Mouse (Mus musculus): ENCODE results near the gene Rtbdn. TPM values are rescaled to one million over a fixed set of nuclear protein-coding genes. Genes with fewer than 3 reads are reported as not detected.

The Rtbdn gene
- polyA plus RNA-seq, 1 experiment from 2014 or later, result 1.8 TPM

Small RNAs within 50 kb of the gene (microRNA-seq; reads per million reads assigned to microRNA genes)
- gene Gm24197, result not detected

Other genes starting within 250 kb of the Rtbdn start
- 1.9 and 2.1 TPM in 2 replicates for gene Lyl1, start 245.5 kb upstream of the Rtbdn start, polyA plus RNA-seq (2015; fragmentation: Nextera tagmentation; extraction: Ambion mirVana)
- 3.7 and 3.8 TPM in 2 replicates for gene G430095P16Rik, start 224.0 kb upstream of the Rtbdn start, polyA plus RNA-seq (2015; fragmentation: Nextera tagmentation; extraction: Ambion mirVana)
- 127 and 145 TPM in 2 replicates for gene Nfix, start 146.6 kb upstream of the Rtbdn start, polyA plus RNA-seq (2015; fragmentation: Nextera tagmentation; extraction: Ambion mirVana)
- gene Dand5, start 124.2 kb upstream of the Rtbdn start, polyA plus RNA-seq (2015; fragmentation: Nextera tagmentation; extraction: Ambion mirVana), result 7.3 and 8.2 TPM in 2 replicates
- 42.6 and 47.0 TPM in 2 replicates for gene Gadd45gip1, start 115.5 kb upstream of the Rtbdn start, polyA plus RNA-seq (2015; fragmentation: Nextera tagmentation; extraction: Ambion mirVana)
- 93.9 and 114 TPM in 2 replicates for gene Rad23a, start 106.3 kb upstream of the Rtbdn start, polyA plus RNA-seq (2015; fragmentation: Nextera tagmentation; extraction: Ambion mirVana)
- 549 and 569 TPM in 2 replicates for gene Calr, start 100.1 kb upstream of the Rtbdn start, polyA plus RNA-seq (2015; fragmentation: Nextera tagmentation; extraction: Ambion mirVana)
- 123 and 127 TPM in 2 replicates for gene Farsa, start 90.0 kb upstream of the Rtbdn start, polyA plus RNA-seq (2015; fragmentation: Nextera tagmentation; extraction: Ambion mirVana)
- gene Syce2, start 74.9 kb upstream of the Rtbdn start, polyA plus RNA-seq (2015; fragmentation: Nextera tagmentation; extraction: Ambion mirVana), result 80.3 and 85.1 TPM in 2 replicates
- 33.2 and 34.2 TPM in 2 replicates for gene Gcdh, start 53.1 kb upstream of the Rtbdn start, polyA plus RNA-seq (2015; fragmentation: Nextera tagmentation; extraction: Ambion mirVana)
- gene Klf1, start 45.1 kb upstream of the Rtbdn start, polyA plus RNA-seq (2015; fragmentation: Nextera tagmentation; extraction: Ambion mirVana), result 0.74 and 1.2 TPM in 2 replicates
- 6.9 and 9.4 TPM in 2 replicates for gene Dnase2a, start 38.4 kb upstream of the Rtbdn start, polyA plus RNA-seq (2015; fragmentation: Nextera tagmentation; extraction: Ambion mirVana)
- gene Mast1, start 9.6 kb upstream of the Rtbdn start, polyA plus RNA-seq (2015; fragmentation: Nextera tagmentation; extraction: Ambion mirVana), result 31.6 and 37.3 TPM in 2 replicates
- gene Gm49661, start 22.4 kb downstream of the Rtbdn start, polyA plus RNA-seq (2015; fragmentation: Nextera tagmentation; extraction: Ambion mirVana), result not detected in 2 replicates
- 1,640 and 1,662 TPM in 2 replicates for gene Prdx2, start 22.6 kb downstream of the Rtbdn start, polyA plus RNA-seq (2015; fragmentation: Nextera tagmentation; extraction: Ambion mirVana)
- 119 and 124 TPM in 2 replicates for gene Rnaseh2a, start 22.8 kb downstream of the Rtbdn start, polyA plus RNA-seq (2015; fragmentation: Nextera tagmentation; extraction: Ambion mirVana)
- 3.4 and 4.2 TPM in 2 replicates for gene Junb, start 31.7 kb downstream of the Rtbdn start, polyA plus RNA-seq (2015; fragmentation: Nextera tagmentation; extraction: Ambion mirVana)
- gene Hook2, start 43.6 kb downstream of the Rtbdn start, polyA plus RNA-seq (2015; fragmentation: Nextera tagmentation; extraction: Ambion mirVana), result 16.8 and 21.5 TPM in 2 replicates
- not detected in 2 replicates for gene Best2, start 67.5 kb downstream of the Rtbdn start, polyA plus RNA-seq (2015; fragmentation: Nextera tagmentation; extraction: Ambion mirVana)
- 166 and 168 TPM in 2 replicates for gene Asna1, start 78.3 kb downstream of the Rtbdn start, polyA plus RNA-seq (2015; fragmentation: Nextera tagmentation; extraction: Ambion mirVana)
- gene Trir, start 79.8 kb downstream of the Rtbdn start, polyA plus RNA-seq (2015; fragmentation: Nextera tagmentation; extraction: Ambion mirVana), result 125 and 154 TPM in 2 replicates
- 46.4 and 49.4 TPM in 2 replicates for gene Tnpo2, start 89.9 kb downstream of the Rtbdn start, polyA plus RNA-seq (2015; fragmentation: Nextera tagmentation; extraction: Ambion mirVana)
- gene Fbxw9, start 113.1 kb downstream of the Rtbdn start, polyA plus RNA-seq (2015; fragmentation: Nextera tagmentation; extraction: Ambion mirVana), result 39.4 and 49.1 TPM in 2 replicates
- 0.88 and 0.93 TPM in 2 replicates for gene Gm5741, start 121.0 kb downstream of the Rtbdn start, polyA plus RNA-seq (2015; fragmentation: Nextera tagmentation; extraction: Ambion mirVana)
- gene Dhps, start 124.8 kb downstream of the Rtbdn start, polyA plus RNA-seq (2015; fragmentation: Nextera tagmentation; extraction: Ambion mirVana), result 79.5 TPM in 2 replicates
- gene Wdr83os, start 133.7 kb downstream of the Rtbdn start, polyA plus RNA-seq (2015; fragmentation: Nextera tagmentation; extraction: Ambion mirVana), result 136 and 137 TPM in 2 replicates
- 52.9 and 57.8 TPM in 2 replicates for gene Wdr83, start 134.3 kb downstream of the Rtbdn start, polyA plus RNA-seq (2015; fragmentation: Nextera tagmentation; extraction: Ambion mirVana)
- gene Man2b1, start 136.3 kb downstream of the Rtbdn start, polyA plus RNA-seq (2015; fragmentation: Nextera tagmentation; extraction: Ambion mirVana), result 14.6 and 14.7 TPM in 2 replicates
- 2.1 and 2.3 TPM in 2 replicates for gene Zfp791, start 176.1 kb downstream of the Rtbdn start, polyA plus RNA-seq (2015; fragmentation: Nextera tagmentation; extraction: Ambion mirVana)
- gene Cks1brt, start 204.9 kb downstream of the Rtbdn start, polyA plus RNA-seq (2015; fragmentation: Nextera tagmentation; extraction: Ambion mirVana), result not detected in 2 replicates